Mouse (Mus musculus): Measurements from ENCODE around the gene Gm28827. TPM values are rescaled to one million over a fixed set of nuclear protein-coding genes. Genes with fewer than 3 reads are reported as not detected.
"Not testable (repeated sequence)": the region's sequence is repeated elsewhere in the genome, so short reads cannot be mapped to it uniquely, and the experiment has no call there.

The Gm28827 gene
- total RNA-seq (2021), result not detected
- long read RNA-seq, experiment 1, result 0 reads
- long read RNA-seq, experiment 2, result 0 reads

- intact Hi-C loops (cut with DNase I); DNase-seq (ENCODE audit: low spot score in 2 of 2): not testable (repeated sequence)
Measured at GRCm38 (mm10) chrY:83030647-83031046, at the start of gene Gm28827. Gene Gm28827 (plus strand): TSS chrY:83030947.
